Mouse (Mus musculus) left cerebral cortex, adult 2 months (tissue): ENCODE results near the gene Nkx2-5. TPM values are rescaled to one million over a fixed set of nuclear protein-coding genes. Genes with fewer than 3 reads are reported as not detected.

ENCODE experiments used
- DNase-seq, 2 experiments: peaks; one replicate each; pipeline ENCODE4 v3.0.0; 2021 to 2022; ENCODE audit warnings: low spot score in 2 of 2, mixed read lengths in 1 of 2; ENCODE audit errors: extremely low spot score in 1 of 2
- H3K27ac ChIP-seq: fragments of 200-600 bp; 2 replicates; pipeline ENCODE4 v1.8.1; 2022
- H3K4me3 ChIP-seq: fragments of 200-600 bp; 2 replicates; pipeline ENCODE4 v1.8.1; 2022
- CTCF ChIP-seq: fragments of 200-600 bp; IDR thresholded peaks from 2 replicates; pipeline ENCODE4 v1.8.1; 2022; ENCODE audit warnings: antibody characterized with exemption, mild to moderate bottlenecking, moderate library complexity
- intact Hi-C: fragments of 180-260 bp; cut with DNase I; formaldehyde crosslinking; loops from one replicate; pipeline ENCODE4 v1.15.1; 2025
- total RNA-seq, 2 experiments: library from RNA; stranded (reverse); gene quantifications; 2 replicates each; pipeline ENCODE4 v1.2.3; 2021

The Nkx2-5 gene
- total RNA-seq, 2 experiments from 2014 or later, result not detected

- DNase-seq, result no peak
- intact Hi-C loops, result no loop called here
- Histone ChIP-seq H3K27ac (no peak overlapping the region), H3K4me3 (no peak overlapping the region)
- TF ChIP-seq CTCF, result no peak
Observed at GRCm38 (mm10) chr17:26840439-26840780, 4.4 kb downstream of the Nkx2-5 start.

- DNase-seq, result no peak
- TF ChIP-seq CTCF, result no peak
- no peak overlapping the region for H3K4me3 ChIP-seq
- H3K27ac ChIP-seq, result no peak overlapping the region
- intact Hi-C loops, result no loop called here
Observed at GRCm38 (mm10) chr17:26839718-26840438, 4.9 kb downstream of the Nkx2-5 start.

GRCm38 (mm10) chr17:26838911-26839717 lies 5.7 kb downstream of the Nkx2-5 start:
- intact Hi-C loops, result no loop called here
- no peak for TF ChIP-seq CTCF
- DNase-seq, result no peak
- Histone ChIP-seq H3K4me3 (no peak overlapping the region), H3K27ac (no peak overlapping the region)

DNA sequence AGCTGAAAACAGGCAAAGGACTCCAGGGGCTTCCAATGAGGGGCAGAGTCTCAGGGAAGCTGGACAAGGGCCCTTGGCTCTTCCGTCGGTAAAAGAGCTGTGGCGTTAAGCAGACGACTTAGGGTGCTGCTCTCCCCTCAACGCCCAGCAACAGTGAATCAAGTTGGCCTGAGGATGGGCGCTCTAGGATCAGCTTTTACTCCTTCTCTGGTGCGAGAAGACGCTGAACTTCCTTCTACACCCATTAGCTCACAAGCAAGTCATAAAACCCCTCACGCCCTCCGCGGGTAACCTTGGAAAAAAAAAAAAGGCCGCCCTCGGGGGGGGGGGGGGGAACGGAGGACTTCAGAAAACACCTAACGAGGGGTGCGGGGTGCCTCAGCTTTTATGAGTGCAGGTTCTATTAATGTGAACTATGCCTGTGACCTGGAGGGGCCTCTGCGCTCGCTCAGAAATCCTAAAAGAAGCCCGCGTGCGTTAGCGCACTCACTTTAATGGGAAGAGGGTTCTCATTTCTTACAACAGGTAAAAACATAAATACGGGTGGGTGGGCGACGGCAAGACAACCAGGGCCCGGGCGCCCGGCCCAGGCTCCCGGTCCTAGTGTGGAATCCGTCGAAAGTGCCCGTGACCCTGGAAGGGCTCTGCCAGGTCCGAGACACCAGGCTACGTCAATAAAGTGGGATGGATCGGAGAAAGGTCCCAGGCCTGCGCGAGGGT lies 6.5 kb downstream of the Nkx2-5 start:
- Histone ChIP-seq H3K27ac (no peak overlapping the region), H3K4me3 (no peak overlapping the region)
- no peak for TF ChIP-seq CTCF
- intact Hi-C loops, result no loop called here
- no peak for DNase-seq

DNA sequence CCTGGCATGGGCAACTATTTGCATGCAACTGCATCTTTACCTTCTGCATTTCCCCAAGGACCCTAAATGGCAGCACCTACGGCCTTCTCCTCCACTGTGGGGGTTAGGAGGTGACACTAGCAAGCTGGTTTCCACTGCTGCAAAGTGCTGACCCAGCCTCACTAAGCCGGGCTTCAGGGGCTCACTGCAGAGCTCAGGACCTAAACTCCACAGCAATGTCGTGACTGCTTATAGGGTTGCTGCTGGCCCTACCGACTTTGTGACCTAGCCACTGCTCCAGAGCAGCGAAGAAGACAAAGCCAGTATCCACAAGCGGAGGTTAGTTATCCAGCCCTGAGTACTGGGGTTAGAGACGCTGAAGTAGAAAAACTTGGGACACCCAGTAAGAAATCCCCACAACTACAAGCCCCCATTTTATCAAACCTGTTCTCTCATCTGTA lies 7.2 kb downstream of the Nkx2-5 start:
- intact Hi-C loops, result no loop called here
- Histone ChIP-seq H3K27ac (no peak overlapping the region), H3K4me3 (no peak overlapping the region)
- TF ChIP-seq CTCF, result no peak
- DNase-seq, result no peak

- DNase-seq, result no peak
- intact Hi-C loops, result no loop called here
- no peak for TF ChIP-seq CTCF
- no peak overlapping the region for H3K27ac ChIP-seq
- no peak overlapping the region for H3K4me3 ChIP-seq
Observed at GRCm38 (mm10) chr17:26836786-26837545, 7.8 kb downstream of the Nkx2-5 start.

- intact Hi-C loops, result no loop called here
- TF ChIP-seq CTCF, result no peak
Observed at GRCm38 (mm10) chr17:26836377-26836776, 8.4 kb downstream of the Nkx2-5 start.

DNA sequence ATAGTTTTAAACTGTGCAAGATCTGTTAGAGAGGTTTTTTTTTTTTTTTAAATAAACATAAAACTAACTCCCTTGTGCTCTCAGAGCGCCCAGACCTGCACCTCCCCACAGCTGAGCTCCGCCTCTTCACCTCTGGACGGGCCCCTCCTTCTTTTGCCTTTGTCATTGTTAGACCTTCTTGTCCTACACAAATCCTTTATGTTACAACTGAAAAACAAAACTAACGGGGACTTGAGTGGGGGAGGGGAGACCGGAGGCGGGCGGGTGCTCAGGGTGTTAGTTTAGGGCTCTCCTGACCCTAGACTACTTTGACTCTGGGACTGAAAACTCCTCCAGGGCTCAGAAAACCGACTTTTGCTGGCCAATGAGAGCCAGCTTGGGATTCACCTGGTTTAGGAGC lies 8.9 kb downstream of the Nkx2-5 start:
- no peak for TF ChIP-seq CTCF
- no peak for DNase-seq
- Histone ChIP-seq H3K27ac (no peak overlapping the region), H3K4me3 (no peak overlapping the region)
- intact Hi-C loops, result no loop called here

More at GRCm38 (mm10) chr17:26836377-26836776, 8.4 kb downstream of the Nkx2-5 start:
- DNase-seq, result no peak
- Histone ChIP-seq H3K4me3 (no peak overlapping the region), H3K27ac (no peak overlapping the region)

- intact Hi-C loops, result no loop called here
- no peak for DNase-seq
- TF ChIP-seq CTCF, result no peak
Observed at GRCm38 (mm10) chr17:26834966-26835755, 9.6 kb downstream of the Nkx2-5 start.

DNA sequence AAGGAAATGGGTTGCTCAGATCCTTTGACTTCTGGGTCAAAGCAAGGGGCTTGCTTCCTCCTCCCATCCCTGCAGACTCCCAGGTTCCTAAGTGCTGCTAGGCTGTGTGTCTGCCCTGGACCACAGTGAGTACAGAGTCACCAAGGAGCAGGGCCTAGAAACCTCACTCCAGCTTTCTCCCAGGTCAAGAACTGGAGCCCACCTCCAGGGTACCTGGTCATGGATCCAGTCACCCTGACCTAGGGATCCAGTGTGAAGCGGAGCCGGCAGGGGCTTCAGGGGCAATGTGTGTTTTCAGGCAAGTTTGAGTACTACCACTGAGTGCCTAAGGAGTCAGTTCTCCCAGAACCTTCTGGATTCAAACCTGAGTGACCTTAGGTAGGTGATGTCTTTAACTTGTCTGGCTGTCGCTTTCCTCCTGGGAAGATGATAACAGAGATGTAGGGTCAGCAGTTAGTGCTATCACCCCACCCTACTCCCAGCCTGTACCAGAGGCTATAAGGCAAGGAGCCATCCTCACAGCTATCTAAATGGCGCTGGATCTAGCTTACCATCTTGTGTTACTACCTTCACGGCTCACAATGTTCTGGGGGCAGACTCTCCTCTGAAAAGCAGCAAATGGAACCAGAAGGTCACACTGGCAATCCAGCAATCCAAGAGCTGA lies 10.4 kb downstream of the Nkx2-5 start:
- no peak overlapping the region for H3K27ac ChIP-seq
- intact Hi-C loops, result no loop called here
- no peak for DNase-seq
- TF ChIP-seq CTCF, result no peak
- no peak overlapping the region for H3K4me3 ChIP-seq

More at GRCm38 (mm10) chr17:26834966-26835755, 9.6 kb downstream of the Nkx2-5 start:
- H3K27ac ChIP-seq, result no peak overlapping the region
- H3K4me3 ChIP-seq, result no peak overlapping the region
